Mouse (Mus musculus) forebrain, postnatal 0 days (tissue): ENCODE measurements around the gene Gm12790. TPM values are rescaled to one million over a fixed set of nuclear protein-coding genes. Genes with fewer than 3 reads are reported as not detected.
"Not testable (repeated sequence)": the region's sequence is repeated elsewhere in the genome, so short reads cannot be mapped to it uniquely, and the experiment has no call there.

Source experiments
- ATAC-seq: fragments of 200-750 bp; cut with Nextera tagmentation; 2 replicates; pipeline ENCODE4 v1.8.0; 2017; ENCODE audit warnings: mild to moderate bottlenecking, moderate library complexity
- DNase-seq: peaks from one replicate; pipeline ENCODE4 v3.0.0-alpha.2; 2015
- H3K27ac ChIP-seq: fragments of 300-500 bp; sonication (generic); 2 replicates; pipeline ENCODE4 v1.5.1; 2014; ENCODE audit warnings: low read depth, mild to moderate bottlenecking, antibody characterized with exemption, low read length, moderate library complexity, mixed read lengths
- H3K27me3 ChIP-seq: fragments of 300-500 bp; sonication (generic); 2 replicates; pipeline ENCODE4 v1.6.1; 2014; ENCODE audit warnings: mild to moderate bottlenecking, low read length, mixed read lengths; ENCODE audit not compliant: insufficient read depth
- H3K36me3 ChIP-seq: fragments of 300-500 bp; sonication (generic); 2 replicates; pipeline ENCODE4 v1.6.1; 2014; ENCODE audit warnings: mild to moderate bottlenecking, moderate library complexity; ENCODE audit not compliant: insufficient read depth
- H3K4me1 ChIP-seq: fragments of 300-500 bp; sonication (generic); 2 replicates; pipeline ENCODE4 v1.6.1; 2014; ENCODE audit warnings: antibody characterized with exemption; ENCODE audit not compliant: insufficient read depth
- H3K4me2 ChIP-seq: fragments of 300-500 bp; sonication (generic); 2 replicates; pipeline ENCODE4 v1.6.1; 2014; ENCODE audit warnings: low read depth, mild to moderate bottlenecking, moderate library complexity
- H3K4me3 ChIP-seq: fragments of 300-500 bp; sonication (generic); 2 replicates; pipeline ENCODE4 v1.5.1; 2014; ENCODE audit warnings: low read depth, low read length, mixed read lengths
- H3K9ac ChIP-seq: fragments of 300-500 bp; sonication (generic); 2 replicates; pipeline ENCODE4 v1.6.1; 2014; ENCODE audit warnings: mild to moderate bottlenecking
- H3K9me3 ChIP-seq: fragments of 300-500 bp; sonication (generic); 2 replicates; pipeline ENCODE4 v1.6.1; 2016; ENCODE audit warnings: low read length
- CTCF ChIP-seq: sonication (generic); IDR thresholded peaks from 2 replicates; pipeline ENCODE4 v1.5.1; 2016; ENCODE audit warnings: antibody characterized with exemption, control low read depth, low read depth
- WGBS: fragments of 180-500 bp; shearing (Covaris S2); extraction: QIAGEN DNeasy Blood & Tissue Kit; methylation state at CpG from one replicate; pipeline ENCODE4 v1.1.7; 2014; 5-methylcytosine and 5-hydroxymethylcytosine counted together
- polyA plus RNA-seq: library from polyadenylated mRNA; unstranded; fragments of >200 nt; fragmentation: Nextera tagmentation; extraction: Ambion mirVana; gene quantifications from 2 replicates; pipeline ENCODE4 v1.2.1, GENCODE M21; 2015
- total RNA-seq: library from RNA; depleted of rRNA; stranded (reverse); fragments of >200 nt; gene quantifications from 2 replicates; pipeline ENCODE4 v1.2.3, GENCODE M21; 2014; rRNA removed

Gene Gm12790
- total RNA-seq (not detected in 2 replicates), polyA plus RNA-seq (not detected in 2 replicates)

GRCm38 (mm10) chr4:101980949-101981348, at the start of gene Gm12790:
TSS of gene Gm12790 (minus strand) at chr4:101981049.
- not testable (repeated sequence) for H3K27ac ChIP-seq, DNase-seq, H3K4me2 ChIP-seq, H3K9me3 ChIP-seq, H3K9ac ChIP-seq, H3K27me3 ChIP-seq, H3K36me3 ChIP-seq, ATAC-seq, H3K4me1 ChIP-seq, H3K4me3 ChIP-seq
- 78% methylated on average over 1 of the region's 5 CpGs for WGBS

DNA sequence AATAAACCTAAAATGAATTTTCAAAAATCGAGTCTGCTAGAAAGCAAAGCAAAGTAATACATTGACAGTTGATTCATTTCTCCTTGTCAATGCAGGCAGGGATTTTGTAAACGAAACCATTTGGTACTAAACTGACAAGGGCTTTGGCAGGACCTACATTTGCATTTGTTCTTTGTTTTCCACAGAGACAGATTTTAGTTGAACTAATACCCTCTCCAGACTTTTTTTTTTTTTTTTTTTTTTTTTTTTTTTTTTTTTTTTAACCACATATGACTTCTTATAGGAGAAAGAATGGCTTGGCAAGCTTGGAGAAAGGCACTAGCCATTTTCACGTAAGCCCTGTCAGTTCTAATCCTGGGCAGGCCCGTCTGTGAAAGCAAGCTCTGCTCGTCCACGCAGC, 45.8 kb upstream of the Gm12790 start:
- H3K4me2 ChIP-seq, result no peak overlapping the region
- H3K4me1 ChIP-seq, result no peaks in the 10 kb centered on the region
- no peak for ATAC-seq
- H3K27me3 ChIP-seq, result no peaks in the 10 kb centered on the region
- no peak for TF ChIP-seq CTCF
- WGBS, result 85% methylated on average over 6 of the region's 6 CpGs
- DNase-seq, result no peak
- H3K27ac ChIP-seq, result no peak overlapping the region
- H3K36me3 ChIP-seq, result no peaks in the 10 kb centered on the region
- no peaks in the 10 kb centered on the region for H3K9me3 ChIP-seq
- no peak overlapping the region for H3K4me3 ChIP-seq
- H3K9ac ChIP-seq, result no peak overlapping the region

DNA sequence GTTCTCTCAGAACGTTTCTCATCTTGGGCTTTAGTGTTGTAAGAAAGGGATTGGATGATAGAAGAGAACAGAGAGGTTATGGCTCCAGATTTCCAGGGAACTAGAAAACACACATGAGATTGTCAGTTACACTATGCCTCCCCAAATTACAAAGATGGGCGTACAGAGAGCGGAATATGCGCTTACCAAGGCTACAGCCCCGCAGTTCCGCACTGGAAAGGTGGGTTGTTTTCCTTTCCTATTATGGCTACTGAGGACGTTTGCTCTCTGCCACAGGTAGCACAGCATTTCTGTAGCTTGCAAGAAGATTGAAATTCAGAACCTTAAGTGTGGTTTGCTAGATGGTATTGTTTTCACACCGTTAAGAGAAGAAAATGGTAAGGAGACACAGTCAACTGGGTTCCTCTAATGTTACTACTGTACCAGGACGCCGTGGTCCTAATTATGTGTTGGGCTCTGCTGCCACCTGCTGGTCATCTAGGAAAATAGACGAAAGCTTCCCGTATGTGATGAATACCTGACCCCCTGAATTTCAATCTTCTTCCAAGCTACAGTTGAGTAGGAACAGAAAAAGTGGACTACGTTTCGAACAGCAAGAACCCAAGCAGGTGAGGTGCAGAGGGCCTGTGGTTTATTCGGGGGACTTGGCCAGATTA, 17.5 kb upstream of the Gm12790 start:
- no peak overlapping the region for H3K4me3 ChIP-seq
- no peaks in the 10 kb centered on the region for H3K9me3 ChIP-seq
- ATAC-seq (peak; percentile 85), DNase-seq (peak; percentile 90)
- no peaks in the 10 kb centered on the region for H3K36me3 ChIP-seq
- no peak overlapping the region for H3K27ac ChIP-seq
- H3K4me1 ChIP-seq, result no peaks in the 10 kb centered on the region
- H3K4me2 ChIP-seq, result no peak overlapping the region
- no peaks in the 10 kb centered on the region for H3K27me3 ChIP-seq
- WGBS, result 37% methylated on average over 15 of the region's 15 CpGs
- no peak overlapping the region for H3K9ac ChIP-seq
- TF ChIP-seq CTCF, result peak; percentile 91

DNA sequence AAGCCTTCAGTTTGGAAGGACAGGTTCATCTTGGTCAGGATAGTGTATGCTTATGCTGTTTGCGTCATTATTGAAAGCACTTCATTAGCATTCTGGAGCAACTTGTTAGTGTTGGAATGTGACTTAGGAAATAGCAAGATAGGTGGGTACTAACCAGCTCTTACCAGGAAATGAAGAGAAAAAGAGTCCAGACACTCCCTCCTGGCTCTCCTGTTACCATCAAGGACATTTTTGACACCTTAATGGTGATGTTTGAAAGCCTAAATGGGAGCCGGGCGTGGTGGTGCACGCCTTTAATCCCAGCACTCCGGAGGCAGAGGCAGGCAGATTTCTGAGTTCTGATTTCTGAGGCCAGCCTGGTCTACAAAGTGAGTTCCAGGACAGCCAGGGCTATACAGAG, 16.6 kb upstream of the Gm12790 start:
- ATAC-seq, result no peak

GRCm38 (mm10) chr4:101986326-101986725, 5.5 kb upstream of the Gm12790 start, which contains the start of gene Gm12789:
TSS of gene Gm12789 (plus strand) at chr4:101986626.
- not testable (repeated sequence) for ATAC-seq, H3K36me3 ChIP-seq, H3K4me2 ChIP-seq, DNase-seq, H3K4me1 ChIP-seq, H3K4me3 ChIP-seq, H3K9ac ChIP-seq, H3K9me3 ChIP-seq, H3K27ac ChIP-seq, H3K27me3 ChIP-seq
- 94% methylated on average over 2 of the region's 2 CpGs for WGBS

More for the DNA sequence above, 16.6 kb upstream of the Gm12790 start:
- no peak for TF ChIP-seq CTCF
- no peak overlapping the region for H3K4me3 ChIP-seq
- no peaks in the 10 kb centered on the region for H3K36me3 ChIP-seq
- no peaks in the 10 kb centered on the region for H3K27me3 ChIP-seq
- no peak overlapping the region for H3K27ac ChIP-seq
- no peaks in the 10 kb centered on the region for H3K4me1 ChIP-seq
- H3K9ac ChIP-seq, result no peak overlapping the region
- no peak overlapping the region for H3K4me2 ChIP-seq
- WGBS, result 93% methylated on average over 5 of the region's 5 CpGs
- DNase-seq, result no peak
- H3K9me3 ChIP-seq, result no peaks in the 10 kb centered on the region

GRCm38 (mm10) chr4:101985678-101986077, 4.8 kb upstream of the Gm12790 start:
- Histone ChIP-seq H3K4me3 (no peak overlapping the region), H3K27ac (no peak overlapping the region), H3K9ac (no peak overlapping the region), H3K27me3 (no peaks in the 10 kb centered on the region), H3K4me1 (no peaks in the 10 kb centered on the region), H3K9me3 (no peaks in the 10 kb centered on the region), H3K36me3 (no peaks in the 10 kb centered on the region), H3K4me2 (no peak overlapping the region)
- no peak for TF ChIP-seq CTCF
- 93% methylated on average over 5 of the region's 5 CpGs for WGBS
- no peak for DNase-seq
- no peak for ATAC-seq

DNA sequence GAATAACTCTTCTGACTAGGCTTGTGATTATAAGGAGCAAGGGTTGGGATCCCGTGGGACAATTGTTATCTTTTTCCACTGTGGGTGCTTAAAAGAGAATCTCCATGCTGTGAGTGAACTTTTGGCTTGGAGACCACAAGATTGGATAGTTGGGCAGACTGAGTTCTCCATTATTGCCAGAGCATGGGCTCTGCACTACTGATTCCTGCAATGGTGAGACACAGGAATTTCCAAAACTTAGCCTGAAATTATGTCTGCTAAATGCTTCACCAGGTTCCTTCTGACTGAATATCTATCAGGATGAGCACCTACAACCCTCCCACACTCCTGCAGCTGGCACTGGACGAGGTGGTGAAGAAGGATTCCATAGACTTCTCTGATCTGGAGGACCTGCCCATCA, 40.7 kb downstream of the Gm12790 start, which contains the start of gene Gm12794:
Gm12794 (plus strand) TSS at position 301 of the 400 bp plus-strand sequence.
- not testable (repeated sequence) for H3K27me3 ChIP-seq, DNase-seq, H3K27ac ChIP-seq, H3K36me3 ChIP-seq, H3K9ac ChIP-seq, H3K4me1 ChIP-seq, ATAC-seq, H3K4me2 ChIP-seq, H3K4me3 ChIP-seq, H3K9me3 ChIP-seq
- WGBS, result 77% methylated on average over 2 of the region's 2 CpGs

Other genes with a start within 250 kb of the Gm12790 start
- not detected in 2 replicates for gene B020004J07Rik, start 137.0 kb downstream of the Gm12790 start, total RNA-seq
- not detected in 2 replicates for gene B020004J07Rik, start 137.0 kb downstream of the Gm12790 start, polyA plus RNA-seq
- gene C130073F10Rik, start 87.3 kb downstream of the Gm12790 start, total RNA-seq, result not detected in 2 replicates
- not detected in 2 replicates for gene C130073F10Rik, start 87.3 kb downstream of the Gm12790 start, polyA plus RNA-seq
- gene Gm12800, start 71.9 kb downstream of the Gm12790 start, total RNA-seq, result not detected in 2 replicates
- not detected in 2 replicates for gene Gm12800, start 71.9 kb downstream of the Gm12790 start, polyA plus RNA-seq
- not detected in 2 replicates for gene Gm12794, start 40.6 kb downstream of the Gm12790 start, total RNA-seq
- not detected in 2 replicates for gene Gm12794, start 40.6 kb downstream of the Gm12790 start, polyA plus RNA-seq
- gene Gm12789, start 5.6 kb upstream of the Gm12790 start, total RNA-seq, result not detected in 2 replicates
- not detected in 2 replicates for gene Gm12789, start 5.6 kb upstream of the Gm12790 start, polyA plus RNA-seq
- 62.9 and 76.2 TPM in 2 replicates for gene Pde4b, start 106.5 kb upstream of the Gm12790 start, total RNA-seq
- gene Pde4b, start 106.5 kb upstream of the Gm12790 start, polyA plus RNA-seq, result 37.7 and 49.7 TPM in 2 replicates